Mouse (Mus musculus) heart, embryonic 16.5 days (tissue): ENCODE results near the gene Dnajc9. TPM values are rescaled to one million over a fixed set of nuclear protein-coding genes. Genes with fewer than 3 reads are reported as not detected.
A peak's percentile ranks its signal among the peaks of the same experiment; 100 is the strongest.

Experiments
- ATAC-seq: fragments of 200-750 bp; cut with Nextera tagmentation; replicated peaks from 2 replicates; pipeline ENCODE4 v1.8.0; 2017; ENCODE audit warnings: moderate number of reproducible peaks; ENCODE audit not compliant: insufficient read depth, low FRiP score; ENCODE audit errors: extremely low read depth
- H3K27ac ChIP-seq: fragments of 300-500 bp; sonication (generic); 2 replicates; pipeline ENCODE4 v1.5.1; 2014; ENCODE audit warnings: mild to moderate bottlenecking, low read length, control low read depth, moderate library complexity
- H3K27me3 ChIP-seq: fragments of 300-500 bp; sonication (generic); 2 replicates; pipeline ENCODE4 v1.6.1; 2014; ENCODE audit warnings: low read length, mixed read lengths; ENCODE audit not compliant: control insufficient read depth, insufficient read depth
- H3K36me3 ChIP-seq: fragments of 300-500 bp; sonication (generic); 2 replicates; pipeline ENCODE4 v1.6.1; 2014; ENCODE audit not compliant: control insufficient read depth, insufficient read depth
- H3K4me1 ChIP-seq: fragments of 300-500 bp; sonication (generic); 2 replicates; pipeline ENCODE4 v1.6.1; 2014; ENCODE audit warnings: low read length, mixed read lengths; ENCODE audit not compliant: control insufficient read depth, insufficient read depth
- H3K4me2 ChIP-seq: fragments of 300-500 bp; sonication (generic); 2 replicates; pipeline ENCODE4 v1.6.1; 2014; ENCODE audit warnings: low read depth, mild to moderate bottlenecking, control low read depth, low read length
- H3K4me3 ChIP-seq: fragments of 300-500 bp; sonication (generic); 2 replicates; pipeline ENCODE4 v1.5.1; 2014; ENCODE audit warnings: mild to moderate bottlenecking, control low read depth, low read length
- H3K9ac ChIP-seq: fragments of 300-500 bp; sonication (generic); 2 replicates; pipeline ENCODE4 v1.6.1; 2014; ENCODE audit warnings: low read length, control low read depth
- H3K9me3 ChIP-seq: fragments of 300-500 bp; sonication (generic); replicated peaks from 2 replicates; pipeline ENCODE4 v1.6.1; 2016; ENCODE audit warnings: low read length; ENCODE audit not compliant: control insufficient read depth
- WGBS: fragments of 180-500 bp; shearing (Covaris S2); extraction: QIAGEN DNeasy Blood & Tissue Kit; methylation state at CpG from one replicate; pipeline ENCODE4 v1.1.7; 2014; 5-methylcytosine and 5-hydroxymethylcytosine counted together
- polyA plus RNA-seq: library from polyadenylated mRNA; unstranded; fragments of >200 nt; fragmentation: Nextera tagmentation; extraction: Ambion mirVana; gene quantifications from 2 replicates; pipeline ENCODE4 v1.2.1, GENCODE M21; 2015

The Dnajc9 gene
- polyA plus RNA-seq, 1 experiment from 2014 or later = 126 TPM

- no peaks in the 10 kb centered on the region for H3K4me1 ChIP-seq
- no peaks in the 10 kb centered on the region for H3K9me3 ChIP-seq
- 46% methylated on average over 4 of the region's 4 CpGs for WGBS
Measured at GRCm38 (mm10) chr14:20398864-20399263, 10.2 kb upstream of the Dnajc9 start.

GRCm38 (mm10) chr14:20397220-20397619 lies 8.5 kb upstream of the Dnajc9 start:
- no peaks in the 10 kb centered on the region for H3K27me3 ChIP-seq
- WGBS = 74% methylated on average over 9 of the region's 9 CpGs
- H3K9ac ChIP-seq = no peak overlapping the region
- H3K36me3 ChIP-seq = no peaks in the 10 kb centered on the region
- no peak overlapping the region for H3K4me2 ChIP-seq
- H3K27ac ChIP-seq = no peak overlapping the region
- ATAC-seq = no peak
- H3K9me3 ChIP-seq = no peaks in the 10 kb centered on the region
- no peak overlapping the region for H3K4me3 ChIP-seq
- peaks cover 3% of the 10 kb centered on the region for H3K4me1 ChIP-seq

More at GRCm38 (mm10) chr14:20398864-20399263, 10.2 kb upstream of the Dnajc9 start:
- Histone ChIP-seq H3K9ac (no peak overlapping the region), H3K36me3 (no peaks in the 10 kb centered on the region), H3K4me3 (no peak overlapping the region), H3K4me2 (no peak overlapping the region), H3K27ac (no peak overlapping the region), H3K27me3 (no peaks in the 10 kb centered on the region)
- no peak for ATAC-seq

- H3K27ac ChIP-seq = peak within 1 kb of the TSS; percentile 91
- 0% methylated on average over 68 of the region's 68 CpGs for WGBS
- H3K4me3 ChIP-seq = peak within 1 kb of the TSS; percentile 90
- H3K36me3 ChIP-seq = peaks cover 12% of the 10 kb centered on the region
- no peaks in the 10 kb centered on the region for H3K27me3 ChIP-seq
- peak; percentile 97 for ATAC-seq
- no peaks in the 10 kb centered on the region for H3K9me3 ChIP-seq
- H3K4me1 ChIP-seq = peaks cover 8% of the 10 kb centered on the region
- peak within 1 kb of the TSS; percentile 84 for H3K4me2 ChIP-seq
- H3K9ac ChIP-seq = peak within 1 kb of the TSS; percentile 99
Measured at GRCm38 (mm10) chr14:20393205-20393913, 4.6 kb upstream of the Dnajc9 start, which contains the start of gene Mrps16. Mrps16 (minus strand) TSS chr14:20393634.

GRCm38 (mm10) chr14:20392326-20392725 lies 3.6 kb upstream of the Dnajc9 start:
- H3K4me1 ChIP-seq = peaks cover 15% of the 10 kb centered on the region
- 82% methylated on average over 3 of the region's 4 CpGs for WGBS
- H3K36me3 ChIP-seq = peaks cover 12% of the 10 kb centered on the region
- peak overlapping the region; percentile 90; the same call in 1 of the 2 replicates for H3K4me3 ChIP-seq
- H3K9me3 ChIP-seq = no peaks in the 10 kb centered on the region
- H3K27me3 ChIP-seq = no peaks in the 10 kb centered on the region
- H3K9ac ChIP-seq = no peak overlapping the region
- peak overlapping the region; percentile 79 for H3K4me2 ChIP-seq
- ATAC-seq = no peak
- H3K27ac ChIP-seq = no peak overlapping the region

- peaks cover 28% of the 10 kb centered on the region for H3K4me1 ChIP-seq
- 83% methylated on average over 8 of the region's 8 CpGs for WGBS
- no peaks in the 10 kb centered on the region for H3K27me3 ChIP-seq
- H3K4me3 ChIP-seq = peak overlapping the region; percentile 84
- H3K9me3 ChIP-seq = no peaks in the 10 kb centered on the region
- ATAC-seq = no peak
- H3K9ac ChIP-seq = peak overlapping the region; percentile 84
- H3K4me2 ChIP-seq = peak overlapping the region; percentile 84
- peaks cover 18% of the 10 kb centered on the region for H3K36me3 ChIP-seq
- no peak overlapping the region; the same call in 1 of the 2 replicates for H3K27ac ChIP-seq
Measured at GRCm38 (mm10) chr14:20389446-20390079, 853 bp upstream of the Dnajc9 start.

GRCm38 (mm10) chr14:20379753-20380430 lies 8.8 kb downstream of the Dnajc9 start:
- WGBS = 80% methylated on average over 9 of the region's 9 CpGs
- Histone ChIP-seq H3K27me3 (no peaks in the 10 kb centered on the region), H3K4me2 (no peak overlapping the region), H3K4me3 (no peak overlapping the region), H3K9ac (no peak overlapping the region), H3K4me1 (peaks cover 15% of the 10 kb centered on the region), H3K27ac (no peak overlapping the region), H3K36me3 (peaks cover 33% of the 10 kb centered on the region; the same call in 1 of the 2 replicates), H3K9me3 (no peaks in the 10 kb centered on the region)
- ATAC-seq = no peak

GRCm38 (mm10) chr14:20379087-20379640 lies 9.5 kb downstream of the Dnajc9 start:
- peaks cover 31% of the 10 kb centered on the region; the same call in 1 of the 2 replicates for H3K36me3 ChIP-seq
- no peak overlapping the region for H3K4me3 ChIP-seq
- no peaks in the 10 kb centered on the region for H3K9me3 ChIP-seq
- no peak overlapping the region for H3K9ac ChIP-seq
- no peak overlapping the region for H3K4me2 ChIP-seq
- H3K27me3 ChIP-seq = no peaks in the 10 kb centered on the region
- H3K4me1 ChIP-seq = peaks cover 15% of the 10 kb centered on the region
- H3K27ac ChIP-seq = no peak overlapping the region
- 71% methylated on average over 5 of the region's 5 CpGs for WGBS
- no peak for ATAC-seq

- peak; percentile 78 for ATAC-seq
- peak overlapping the region; percentile 32; the same call in 1 of the 2 replicates for H3K27ac ChIP-seq
- H3K4me2 ChIP-seq = peak overlapping the region; percentile 36
Measured at GRCm38 (mm10) chr14:20378313-20379061, 10.2 kb downstream of the Dnajc9 start.

More at GRCm38 (mm10) chr14:20378313-20379061, 10.2 kb downstream of the Dnajc9 start:
- Histone ChIP-seq H3K4me1 (peaks cover 15% of the 10 kb centered on the region), H3K4me3 (peak overlapping the region; percentile 3; the same call in 1 of the 2 replicates), H3K9me3 (no peaks in the 10 kb centered on the region), H3K36me3 (peaks cover 29% of the 10 kb centered on the region; the same call in 1 of the 2 replicates), H3K9ac (0 out of 2 replicates have a peak overlapping the region, but pooled peaks have one; percentile 26), H3K27me3 (no peaks in the 10 kb centered on the region)
- 28% methylated on average over 13 of the region's 13 CpGs for WGBS
